Mouse (Mus musculus): ENCODE results near the gene Prss16.
A peak's percentile ranks its signal among the peaks of the same experiment; 100 is the strongest.

Prss16 gene

DNA sequence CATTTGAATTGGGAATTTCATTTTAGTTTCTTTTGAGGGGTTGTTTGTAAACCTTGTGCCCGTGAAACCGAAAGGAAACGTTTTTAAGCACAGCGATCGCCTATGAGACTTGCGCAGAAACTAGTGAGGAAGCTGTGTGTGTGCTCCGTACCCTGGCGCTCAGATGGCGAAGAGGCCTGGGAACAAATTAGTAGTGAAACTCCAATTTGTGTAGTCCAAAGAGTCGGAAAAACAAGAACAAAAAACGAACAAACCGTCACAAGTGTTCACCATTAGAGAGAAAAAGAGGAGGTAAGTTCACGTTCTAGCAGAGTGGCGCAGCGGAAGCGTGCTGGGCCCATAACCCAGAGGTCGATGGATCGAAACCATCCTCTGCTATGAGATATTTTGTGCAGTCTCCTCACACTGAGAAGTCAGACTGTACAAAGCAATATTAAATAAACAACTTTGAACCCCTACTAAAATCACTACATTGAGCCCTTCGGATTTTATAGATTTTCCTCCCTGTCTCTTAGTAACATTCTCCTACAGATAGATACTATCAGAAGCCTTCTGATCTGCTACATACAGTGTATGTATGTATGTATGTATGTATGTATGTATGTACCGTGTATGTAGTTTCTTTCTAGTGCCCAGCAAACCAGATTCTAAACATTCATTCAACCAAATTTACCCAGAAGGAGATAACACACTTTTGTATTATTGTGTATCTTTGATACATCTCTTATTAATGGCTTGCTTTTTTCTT lies 34.6 kb downstream of the Prss16 start:
- ATAC-seq (ENCODE audit: insufficient number of reproducible peaks, low FRiP score, low TSS enrichment), result peak; percentile 80

DNA sequence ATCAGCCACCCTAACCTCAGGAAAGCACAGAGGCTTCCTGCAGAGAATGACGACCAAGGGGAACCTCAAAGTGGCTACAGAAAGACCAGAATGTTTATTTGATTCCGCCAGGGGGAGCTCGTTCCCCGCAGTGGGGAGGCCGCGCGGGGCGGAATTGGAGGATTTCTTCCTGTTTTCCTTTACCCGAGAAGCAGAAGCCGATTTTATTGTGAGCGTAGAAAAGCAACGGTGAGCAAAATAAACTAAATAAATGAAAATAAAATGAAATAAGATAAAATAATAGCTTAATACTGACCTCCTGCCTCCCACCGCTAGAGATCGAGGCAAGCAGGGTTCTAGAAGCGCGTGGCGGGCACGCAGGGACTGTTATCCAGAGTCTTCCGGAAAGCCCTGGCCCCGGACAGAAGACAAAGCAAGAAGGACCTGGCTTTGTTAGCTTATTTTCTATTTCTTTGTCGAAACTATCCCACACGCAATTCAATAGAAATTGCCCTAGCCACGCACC lies 35.3 kb downstream of the Prss16 start:
- ATAC-seq (ENCODE audit: insufficient number of reproducible peaks, low FRiP score, low TSS enrichment), result peak; percentile 83

DNA sequence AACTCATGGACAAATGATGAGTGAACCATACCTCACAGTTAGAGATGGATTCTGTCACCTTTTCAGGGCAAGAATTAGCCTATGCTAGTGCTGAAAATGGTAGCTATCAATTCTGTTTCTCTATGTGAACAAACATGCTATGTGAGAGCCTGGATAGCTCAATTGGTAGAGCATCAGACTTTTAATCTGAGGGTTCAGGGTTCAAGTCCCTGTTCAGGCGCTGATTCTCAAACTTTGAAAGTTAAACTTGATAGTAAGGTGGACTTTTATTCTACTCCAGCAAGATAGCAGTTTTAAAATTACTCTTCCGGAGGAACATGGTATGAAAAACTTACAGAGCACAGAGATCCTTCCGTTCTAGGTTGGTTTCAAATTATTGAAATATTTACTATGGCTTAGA lies 37.9 kb downstream of the Prss16 start:
- no peak for ATAC-seq (ENCODE audit: insufficient number of reproducible peaks, low FRiP score, low TSS enrichment)

- no peak for ATAC-seq (ENCODE audit: insufficient number of reproducible peaks, low FRiP score, low TSS enrichment)
Measured at GRCm38 (mm10) chr13:21969816-21970215, 39.7 kb downstream of the Prss16 start.

DNA sequence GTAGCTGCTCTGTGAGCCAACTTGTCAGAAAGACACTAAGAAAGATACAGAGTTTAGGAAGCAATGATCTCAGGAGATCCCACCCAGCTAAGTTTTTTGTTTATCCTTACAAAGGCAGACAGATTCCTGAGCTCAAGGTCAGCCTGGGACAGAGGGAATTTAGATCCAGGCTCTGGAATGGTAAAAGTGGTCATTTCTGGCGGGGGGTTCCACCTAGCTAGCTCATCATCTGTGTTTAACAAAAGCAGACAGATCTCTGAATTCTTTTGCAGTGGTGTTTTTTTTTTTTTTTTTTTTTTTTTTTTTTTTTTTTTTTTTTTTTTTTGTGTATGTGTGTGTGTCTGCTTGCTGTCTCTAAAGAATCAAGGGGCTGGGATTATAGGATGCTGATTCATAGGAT lies 40.3 kb downstream of the Prss16 start:
- ATAC-seq (ENCODE audit: insufficient number of reproducible peaks, low FRiP score, low TSS enrichment), result no peak

Measured in cerebellum, adult (tissue).